ENCODE assay signal across 9 mouse cellular contexts in genomic region chr11:115176399-115177190, GRCm38 (mm10). TPM values are rescaled to one million over a fixed set of nuclear protein-coding genes. Genes with fewer than 3 reads are reported as not detected.
DNase-seq lines count a peak whose midpoint lies in the region; ATAC-seq lines count a peak whose summit lies in the region.
"Had no signal": no experiment of that assay in that cellular context is flagged by ENCODE, and none has a peak within 500 bp of the region (broad histone marks: within the 10 kb centered on the region; RNA-seq: fewer than 3 reads in every experiment).

No protein-coding gene starts in this region.

- no peak for ATAC-seq in heart, embryonic 15.5 days (replicated peaks; ENCODE audit: insufficient number of reproducible peaks, insufficient read depth, low FRiP score, low read depth)
- ATAC-seq in embryonic facial prominence, embryonic 13.5 days (ENCODE audit: insufficient number of reproducible peaks, insufficient read depth, low FRiP score, low TSS enrichment, low read depth) = no peak
- ATAC-seq in hindbrain, embryonic 14.5 days (ENCODE audit: low FRiP score) = no peak
- ATAC-seq in liver, embryonic 16.5 days (ENCODE audit: low read depth) = no peak

- H3K9ac ChIP-seq in heart, embryonic 15.5 days = no peak overlapping the region
- no peak overlapping the region for H3K9ac ChIP-seq in embryonic facial prominence, embryonic 13.5 days
- no peak overlapping the region; the same call in 1 of the 2 replicates for H3K9ac ChIP-seq in hindbrain, embryonic 14.5 days
- H3K9ac ChIP-seq in liver, embryonic 16.5 days (ENCODE audit: low read depth, low read length) = no peak overlapping the region

- 70% methylated on average over 24 of the region's 24 CpGs for WGBS in heart, embryonic 15.5 days
- 56% methylated on average over 24 of the region's 24 CpGs for WGBS in embryonic facial prominence, embryonic 13.5 days
- 64% methylated on average over 24 of the region's 24 CpGs for WGBS in hindbrain, embryonic 14.5 days
- WGBS in liver, embryonic 16.5 days (ENCODE audit: insufficient replicate concordance) = 75% methylated on average over 24 of the region's 24 CpGs

- H3K27ac ChIP-seq in heart, embryonic 15.5 days = peak overlapping the region; percentile 39; the same call in 1 of the 2 replicates
- peak overlapping the region; percentile 64 for H3K27ac ChIP-seq in embryonic facial prominence, embryonic 13.5 days
- H3K27ac ChIP-seq in hindbrain, embryonic 14.5 days = no peak overlapping the region; the same call in 1 of the 2 replicates
- peak overlapping the region; percentile 64 for H3K27ac ChIP-seq in liver, embryonic 16.5 days (ENCODE audit: low read length)

- no peak overlapping the region for H3K4me3 ChIP-seq in heart, embryonic 15.5 days
- no peak overlapping the region for H3K4me3 ChIP-seq in embryonic facial prominence, embryonic 13.5 days
- H3K4me3 ChIP-seq in hindbrain, embryonic 14.5 days (replicated peaks; ENCODE audit: low read length) = no peak overlapping the region
- H3K4me3 ChIP-seq in liver, embryonic 16.5 days (ENCODE audit: low read depth, low read length) = no peak overlapping the region

- H3K9me3 ChIP-seq in heart, embryonic 15.5 days (replicated peaks) = no peaks in the 10 kb centered on the region
- H3K9me3 ChIP-seq in embryonic facial prominence, embryonic 13.5 days = no peaks in the 10 kb centered on the region
- no peaks in the 10 kb centered on the region for H3K9me3 ChIP-seq in hindbrain, embryonic 14.5 days (ENCODE audit: control insufficient read depth, low read length)
- H3K9me3 ChIP-seq in liver, embryonic 16.5 days (replicated peaks; ENCODE audit: control insufficient read depth, low read length) = no peaks in the 10 kb centered on the region

- H3K4me2 ChIP-seq in heart, embryonic 15.5 days = no peak overlapping the region
- no peak overlapping the region for H3K4me2 ChIP-seq in embryonic facial prominence, embryonic 13.5 days
- no peak overlapping the region for H3K4me2 ChIP-seq in hindbrain, embryonic 14.5 days (replicated peaks)
- H3K4me2 ChIP-seq in liver, embryonic 16.5 days (ENCODE audit: low read depth, low read length) = no peak overlapping the region

- H3K27me3 ChIP-seq in heart, embryonic 15.5 days = peaks cover 9% of the 10 kb centered on the region; the same call in 1 of the 2 replicates
- H3K27me3 ChIP-seq in embryonic facial prominence, embryonic 13.5 days = peaks cover 45% of the 10 kb centered on the region
- peaks cover 5% of the 10 kb centered on the region; the same call in 1 of the 2 replicates for H3K27me3 ChIP-seq in hindbrain, embryonic 14.5 days (ENCODE audit: control insufficient read depth, insufficient read depth, low read length)
- H3K27me3 ChIP-seq in liver, embryonic 16.5 days (ENCODE audit: control insufficient read depth, insufficient read depth, low read depth, low read length) = no peaks in the 10 kb centered on the region

- H3K36me3 ChIP-seq in heart, embryonic 15.5 days = no peaks in the 10 kb centered on the region
- no peaks in the 10 kb centered on the region for H3K36me3 ChIP-seq in embryonic facial prominence, embryonic 13.5 days
- no peaks in the 10 kb centered on the region; the same call in 1 of the 2 replicates for H3K36me3 ChIP-seq in hindbrain, embryonic 14.5 days (replicated peaks; ENCODE audit: control insufficient read depth, insufficient read depth)
- H3K36me3 ChIP-seq in liver, embryonic 16.5 days (ENCODE audit: control insufficient read depth, insufficient read depth) = no peaks in the 10 kb centered on the region

- H3K4me1 ChIP-seq in heart, embryonic 15.5 days (replicated peaks) = peaks cover 39% of the 10 kb centered on the region
- H3K4me1 ChIP-seq in embryonic facial prominence, embryonic 13.5 days = peaks cover 63% of the 10 kb centered on the region
- peaks cover 46% of the 10 kb centered on the region for H3K4me1 ChIP-seq in hindbrain, embryonic 14.5 days (replicated peaks; ENCODE audit: control insufficient read depth, insufficient read depth, low read length)
- H3K4me1 ChIP-seq in liver, embryonic 16.5 days (ENCODE audit: control insufficient read depth, low read depth, low read length) = peaks cover 37% of the 10 kb centered on the region

- DNase-seq in heart, adult 8-10 months (ENCODE audit: low spot score) = no peak
- peak; percentile 27 for DNase-seq in hindbrain, embryonic 14.5 days (ENCODE audit: low spot score)
- DNase-seq in ovary, postnatal 36 days (ENCODE audit: low spot score) = no peak
- DNase-seq in urinary bladder, adult 18-20 months (ENCODE audit: low spot score in 2 of 2) = no peak
- no peak for DNase-seq in right cerebral cortex, postnatal 10 days (ENCODE audit: low spot score in 2 of 2)
- DNase-seq: gastrocnemius, postnatal 10 days had no signal

RNA-seq across cellular contexts. Expression of gene Tmem104, which starts 10.7 kb away (rescaled TPM):
- 6.6 and 11.4 TPM in 2 replicates for polyA plus RNA-seq in heart, embryonic 15.5 days (2015; fragmentation: Nextera tagmentation; extraction: Ambion mirVana)
- 10 to 100 TPM in 1 of 4 experiments, 1 to 10 TPM in 3; 8.7 to 10.9 (median 9.1) TPM for total RNA-seq in heart, adult 8-10 months (2022)
- polyA plus RNA-seq in embryonic facial prominence, embryonic 13.5 days (2015; fragmentation: Nextera tagmentation; extraction: Ambion mirVana) = 11.9 and 13.9 TPM in 2 replicates
- 10.7 and 11.7 TPM in 2 replicates for polyA plus RNA-seq in hindbrain, embryonic 14.5 days (2014; fragmentation: Nextera tagmentation; extraction: Ambion mirVana)
- 5.9 and 6.4 TPM in 2 replicates for polyA plus RNA-seq in liver, embryonic 16.5 days (2015; fragmentation: Nextera tagmentation; extraction: Ambion mirVana)

RNA-seq across cellular contexts. Expression of gene Nat9, which starts 11.1 kb away (rescaled TPM):
- 16.2 and 20.8 TPM in 2 replicates for polyA plus RNA-seq in heart, embryonic 15.5 days (2015; fragmentation: Nextera tagmentation; extraction: Ambion mirVana)
- total RNA-seq in heart, adult 8-10 months (2022) = 10 to 100 TPM; 25.0 to 34.9 (median 25.9) TPM
- 21.2 and 23.9 TPM in 2 replicates for polyA plus RNA-seq in embryonic facial prominence, embryonic 13.5 days (2015; fragmentation: Nextera tagmentation; extraction: Ambion mirVana)
- 18.2 and 20.0 TPM in 2 replicates for polyA plus RNA-seq in hindbrain, embryonic 14.5 days (2014; fragmentation: Nextera tagmentation; extraction: Ambion mirVana)
- polyA plus RNA-seq in liver, embryonic 16.5 days (2015; fragmentation: Nextera tagmentation; extraction: Ambion mirVana) = 12.7 TPM in 2 replicates

RNA-seq across cellular contexts. Expression of gene Slc9a3r1, which starts 13.5 kb away (rescaled TPM):
- 24.6 and 46.4 TPM in 2 replicates for polyA plus RNA-seq in heart, embryonic 15.5 days (2015; fragmentation: Nextera tagmentation; extraction: Ambion mirVana)
- 1 to 10 TPM; 7.3 to 8.5 (median 8.5) TPM for total RNA-seq in heart, adult 8-10 months (2022)
- polyA plus RNA-seq in embryonic facial prominence, embryonic 13.5 days (2015; fragmentation: Nextera tagmentation; extraction: Ambion mirVana) = 28.3 and 36.0 TPM in 2 replicates
- polyA plus RNA-seq in hindbrain, embryonic 14.5 days (2014; fragmentation: Nextera tagmentation; extraction: Ambion mirVana) = 60.5 and 65.9 TPM in 2 replicates
- polyA plus RNA-seq in liver, embryonic 16.5 days (2015; fragmentation: Nextera tagmentation; extraction: Ambion mirVana) = 78.8 and 88.7 TPM in 2 replicates

RNA-seq across cellular contexts. Expression of gene Cd300lf, which starts 42.8 kb away (rescaled TPM):
- 0.37 and 1.2 TPM in 2 replicates for polyA plus RNA-seq in heart, embryonic 15.5 days (2015; fragmentation: Nextera tagmentation; extraction: Ambion mirVana)
- total RNA-seq in heart, adult 8-10 months (2022) = under 1 TPM in 3 of 4 experiments, not detected in 1; 0.13 to 0.89 (median 0.22) TPM
- 0.38 and 0.56 TPM in 2 replicates for polyA plus RNA-seq in embryonic facial prominence, embryonic 13.5 days (2015; fragmentation: Nextera tagmentation; extraction: Ambion mirVana)
- polyA plus RNA-seq in hindbrain, embryonic 14.5 days (2014; fragmentation: Nextera tagmentation; extraction: Ambion mirVana) = not detected in 2 replicates
- polyA plus RNA-seq in liver, embryonic 16.5 days (2015; fragmentation: Nextera tagmentation; extraction: Ambion mirVana) = 4.0 and 5.5 TPM in 2 replicates
